Mouse (Mus musculus) heart, postnatal 0 days (tissue): ENCODE data around the gene Vil1. TPM values are rescaled to one million over a fixed set of nuclear protein-coding genes. Genes with fewer than 3 reads are reported as not detected.

Source experiments
- ATAC-seq: fragments of 200-750 bp; cut with Nextera tagmentation; 2 replicates; pipeline ENCODE4 v1.8.0; 2017; ENCODE audit warnings: low read depth, moderate number of reproducible peaks, moderate library complexity; ENCODE audit not compliant: insufficient read depth
- DNase-seq: peaks from one replicate; pipeline ENCODE4 v3.0.0-alpha.2; 2016; ENCODE audit warnings: low spot score
- H3K27ac ChIP-seq: fragments of 300-500 bp; sonication (generic); 2 replicates; pipeline ENCODE4 v1.5.1; 2014; ENCODE audit warnings: low read depth, mild to moderate bottlenecking
- H3K27me3 ChIP-seq: fragments of 300-500 bp; sonication (generic); 2 replicates; pipeline ENCODE4 v1.6.1; 2014; ENCODE audit warnings: low read length, mixed read lengths; ENCODE audit not compliant: control insufficient read depth, insufficient read depth
- H3K36me3 ChIP-seq: fragments of 300-500 bp; sonication (generic); replicated peaks from 2 replicates; pipeline ENCODE4 v1.6.1; 2014; ENCODE audit warnings: low read length, mixed read lengths; ENCODE audit not compliant: control insufficient read depth, insufficient read depth
- H3K4me1 ChIP-seq: fragments of 300-500 bp; sonication (generic); 2 replicates; pipeline ENCODE4 v1.6.1; 2014; ENCODE audit warnings: antibody characterized with exemption; ENCODE audit not compliant: control insufficient read depth, insufficient read depth
- H3K4me2 ChIP-seq: fragments of 300-500 bp; sonication (generic); 2 replicates; pipeline ENCODE4 v1.6.1; 2014; ENCODE audit warnings: low read depth, mild to moderate bottlenecking, low read length, moderate library complexity
- H3K4me3 ChIP-seq: fragments of 300-500 bp; sonication (generic); 2 replicates; pipeline ENCODE4 v1.5.1; 2014; ENCODE audit warnings: low read depth, low read length
- H3K9ac ChIP-seq: fragments of 300-500 bp; sonication (generic); replicated peaks from 2 replicates; pipeline ENCODE4 v1.6.1; 2014; ENCODE audit warnings: low read depth, low read length, mixed read lengths
- H3K9me3 ChIP-seq: fragments of 300-500 bp; sonication (generic); replicated peaks from 2 replicates; pipeline ENCODE4 v1.6.1; 2016; ENCODE audit warnings: low read length; ENCODE audit not compliant: control insufficient read depth
- CTCF ChIP-seq: IDR thresholded peaks from 2 replicates; pipeline ENCODE4 v1.5.1; 2016; ENCODE audit warnings: antibody characterized with exemption, control low read depth, low read depth
- EP300 ChIP-seq: IDR thresholded peaks from 2 replicates; pipeline ENCODE4 v1.6.1; 2016; ENCODE audit warnings: antibody characterized with exemption, low read depth
- WGBS: fragments of 180-500 bp; shearing (Covaris S2); extraction: QIAGEN DNeasy Blood & Tissue Kit; methylation state at CpG from one replicate; pipeline ENCODE4 v1.1.7; 2014; 5-methylcytosine and 5-hydroxymethylcytosine counted together
- polyA plus RNA-seq: library from polyadenylated mRNA; unstranded; fragments of >200 nt; fragmentation: Nextera tagmentation; extraction: Ambion mirVana; gene quantifications from 2 replicates; pipeline ENCODE4 v1.2.1, GENCODE M21; 2015
- total RNA-seq: library from RNA; depleted of rRNA; stranded (reverse); fragments of >200 nt; gene quantifications from 2 replicates; pipeline ENCODE4 v1.2.3, GENCODE M21; 2014; ENCODE audit warnings: low replicate concordance

The Vil1 gene
- total and polyA plus RNA-seq, 2 experiments from 2014 or later = 0.36 TPM; not detected in 1

DNA sequence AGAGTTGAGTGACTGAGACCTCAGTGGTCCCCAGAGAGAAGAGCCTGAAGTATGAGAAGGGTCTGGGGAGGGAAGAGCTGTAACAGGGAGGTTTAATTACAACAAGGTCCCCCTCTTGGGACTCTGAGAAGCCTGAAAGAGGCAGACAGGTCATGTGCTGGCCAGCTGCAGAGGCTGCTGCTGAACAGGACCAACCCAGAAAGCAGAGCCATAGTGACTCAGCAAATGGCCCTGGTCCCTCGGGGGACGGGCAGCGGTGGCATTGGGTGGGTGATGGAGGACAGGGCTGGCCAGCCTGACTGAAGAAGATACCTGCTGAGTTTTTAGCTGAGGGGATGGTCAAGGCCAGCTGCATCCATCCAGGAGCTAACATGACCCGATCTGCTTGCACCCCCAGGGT, 32.8 kb upstream of the Vil1 start:
- WGBS = 74% methylated on average over 4 of the region's 4 CpGs
- Histone ChIP-seq H3K9ac (no peak overlapping the region), H3K27ac (no peak overlapping the region), H3K4me1 (no peaks in the 10 kb centered on the region), H3K4me2 (no peak overlapping the region), H3K4me3 (no peak overlapping the region), H3K9me3 (no peaks in the 10 kb centered on the region), H3K36me3 (no peaks in the 10 kb centered on the region), H3K27me3 (no peaks in the 10 kb centered on the region)
- DNase-seq (no peak), ATAC-seq (no peak)
- TF ChIP-seq EP300 (no peak), CTCF (no peak)

DNA sequence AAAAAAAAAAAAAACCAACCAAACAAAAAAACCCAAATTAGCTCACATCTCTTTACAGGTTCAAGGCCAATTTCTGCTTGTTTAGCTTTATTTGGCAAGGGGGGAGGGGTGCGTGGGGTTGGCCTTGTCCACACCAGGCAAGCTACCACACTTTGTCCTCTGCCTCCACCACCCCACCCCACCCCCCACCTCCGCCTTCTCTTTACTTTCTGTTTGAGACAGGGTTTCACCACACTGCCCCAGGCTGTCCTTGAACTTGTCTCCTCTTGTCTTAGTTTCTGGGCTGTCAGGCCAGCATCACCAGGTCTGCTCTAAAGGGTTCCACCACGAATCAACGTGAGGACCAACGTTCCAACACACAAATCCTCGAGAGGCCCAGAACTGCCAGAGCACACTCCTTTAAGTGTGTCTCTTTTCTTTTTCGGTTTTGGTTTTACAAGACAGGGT, 30.1 kb upstream of the Vil1 start:
- H3K27ac ChIP-seq = no peak overlapping the region
- no peaks in the 10 kb centered on the region for H3K36me3 ChIP-seq
- H3K4me2 ChIP-seq = no peak overlapping the region
- TF ChIP-seq EP300 = no peak
- no peak for TF ChIP-seq CTCF
- DNase-seq = no peak
- no peaks in the 10 kb centered on the region for H3K4me1 ChIP-seq
- H3K27me3 ChIP-seq = no peaks in the 10 kb centered on the region
- ATAC-seq = no peak
- H3K4me3 ChIP-seq = no peak overlapping the region
- H3K9ac ChIP-seq = no peak overlapping the region
- 77% methylated on average over 7 of the region's 7 CpGs for WGBS
- no peaks in the 10 kb centered on the region for H3K9me3 ChIP-seq

DNA sequence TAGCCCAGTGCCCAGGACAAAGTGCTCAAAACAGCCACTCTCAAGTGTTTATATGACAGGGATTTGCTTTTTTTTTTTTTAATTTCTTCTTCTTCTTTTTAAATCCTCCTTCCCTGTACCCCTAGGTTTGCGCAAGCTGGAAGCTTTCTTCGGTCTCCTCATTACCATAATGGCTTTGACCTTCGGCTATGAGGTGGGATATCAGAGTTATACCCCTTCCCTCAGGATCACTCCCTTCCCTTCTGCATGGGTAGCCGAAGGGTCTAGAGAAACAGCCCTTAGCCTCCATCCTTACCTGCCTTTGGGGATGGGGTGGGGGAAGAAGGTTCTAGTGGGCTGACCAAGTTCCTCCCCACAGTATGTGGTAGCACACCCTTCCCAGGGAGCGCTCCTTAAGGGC, 28.7 kb upstream of the Vil1 start:
- no peaks in the 10 kb centered on the region for H3K27me3 ChIP-seq
- H3K4me1 ChIP-seq = no peaks in the 10 kb centered on the region
- no peaks in the 10 kb centered on the region for H3K36me3 ChIP-seq
- WGBS = 91% methylated on average over 5 of the region's 5 CpGs
- no peak for ATAC-seq
- no peaks in the 10 kb centered on the region for H3K9me3 ChIP-seq
- DNase-seq = no peak
- H3K4me2 ChIP-seq = no peak overlapping the region
- TF ChIP-seq CTCF (no peak), EP300 (no peak)
- no peak overlapping the region for H3K9ac ChIP-seq
- no peak overlapping the region for H3K4me3 ChIP-seq
- H3K27ac ChIP-seq = no peak overlapping the region

DNA sequence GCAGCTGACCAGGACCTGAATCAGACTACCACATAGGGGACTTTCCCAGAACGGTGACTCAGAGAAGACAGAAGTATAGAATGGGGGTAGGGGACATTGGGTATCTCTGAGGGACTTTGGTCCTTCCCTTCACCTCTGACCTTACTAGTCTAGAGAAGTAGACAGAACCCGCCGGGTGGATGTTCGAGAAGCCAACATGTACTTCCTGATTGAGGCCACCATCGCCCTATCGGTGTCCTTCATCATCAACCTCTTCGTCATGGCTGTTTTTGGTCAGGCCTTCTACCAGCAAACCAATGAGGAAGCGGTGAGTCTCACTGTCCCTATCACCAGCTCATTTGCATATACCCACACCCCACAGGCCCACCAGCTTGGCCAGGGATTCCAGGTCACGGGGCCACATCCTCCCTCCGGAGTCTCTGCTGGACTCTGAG, 27.6 kb upstream of the Vil1 start:
- no peak for ATAC-seq
- H3K4me1 ChIP-seq = no peaks in the 10 kb centered on the region
- DNase-seq = no peak
- TF ChIP-seq CTCF (no peak), EP300 (no peak)
- no peak overlapping the region for H3K4me2 ChIP-seq
- no peaks in the 10 kb centered on the region for H3K36me3 ChIP-seq
- no peak overlapping the region; the same call in 1 of the 2 replicates for H3K9ac ChIP-seq
- H3K9me3 ChIP-seq = no peaks in the 10 kb centered on the region
- 85% methylated on average over 10 of the region's 10 CpGs for WGBS
- no peak overlapping the region for H3K27ac ChIP-seq
- no peaks in the 10 kb centered on the region for H3K27me3 ChIP-seq
- H3K4me3 ChIP-seq = no peak overlapping the region

DNA sequence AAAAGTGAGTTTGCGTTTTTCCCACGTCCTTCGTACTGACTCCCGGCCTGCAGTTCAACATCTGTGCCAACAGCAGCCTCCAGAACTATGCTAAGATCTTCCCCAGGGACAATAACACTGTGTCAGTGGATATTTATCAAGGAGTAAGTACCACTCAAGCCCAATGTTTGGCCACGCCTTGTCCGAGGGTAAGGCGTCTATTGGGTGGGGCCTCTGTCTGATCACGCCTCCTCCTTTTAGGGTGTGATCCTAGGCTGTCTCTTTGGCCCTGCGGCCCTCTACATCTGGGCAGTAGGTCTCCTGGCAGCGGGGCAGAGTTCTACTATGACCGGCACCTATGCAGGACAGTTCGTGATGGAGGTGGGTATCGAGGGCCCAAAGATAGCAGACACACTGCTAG, 25.8 kb upstream of the Vil1 start:
- TF ChIP-seq CTCF (no peak), EP300 (no peak)
- Histone ChIP-seq H3K9ac (no peak overlapping the region), H3K27me3 (no peaks in the 10 kb centered on the region), H3K36me3 (no peaks in the 10 kb centered on the region), H3K9me3 (no peaks in the 10 kb centered on the region), H3K27ac (no peak overlapping the region), H3K4me1 (no peaks in the 10 kb centered on the region), H3K4me2 (no peak overlapping the region), H3K4me3 (no peak overlapping the region)
- 82% methylated on average over 13 of the region's 13 CpGs for WGBS
- DNase-seq (no peak), ATAC-seq (no peak)

DNA sequence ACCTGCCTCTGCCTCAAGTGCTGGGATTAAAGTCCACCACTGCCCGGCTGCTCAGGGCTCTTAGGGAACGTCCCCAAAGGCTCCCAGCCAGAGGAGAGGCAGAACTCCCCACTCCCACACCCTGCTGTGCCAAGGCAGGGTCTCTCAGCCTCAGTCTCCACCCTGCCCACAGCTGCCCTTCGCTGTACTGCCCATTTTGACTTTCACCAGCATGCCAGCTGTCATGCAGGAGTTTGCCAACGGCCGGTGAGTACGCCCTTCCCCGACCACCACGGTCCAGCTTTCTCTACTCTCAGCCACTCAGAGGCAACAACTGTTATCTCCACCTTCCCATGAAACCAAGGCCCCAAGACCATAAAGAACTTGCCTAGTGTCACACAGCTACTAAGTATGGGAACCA, 24.7 kb upstream of the Vil1 start:
- TF ChIP-seq EP300 = no peak

More for the DNA sequence above, 24.7 kb upstream of the Vil1 start:
- ATAC-seq (no peak), DNase-seq (no peak)
- Histone ChIP-seq H3K9ac (no peak overlapping the region), H3K9me3 (no peaks in the 10 kb centered on the region), H3K27me3 (no peaks in the 10 kb centered on the region), H3K4me3 (no peak overlapping the region), H3K27ac (no peak overlapping the region), H3K4me1 (0 out of 2 replicates have a peak, but pooled peaks cover 2% of the 10 kb centered on the region), H3K4me2 (no peak overlapping the region), H3K36me3 (no peaks in the 10 kb centered on the region)
- 80% methylated on average over 8 of the region's 8 CpGs for WGBS
